Mouse (Mus musculus) E14TG2a.4 (cell line): ENCODE measurements at regions not wholly inside any gene's neighbourhood (a gene's known extent, or its start where the extent isn't known, plus 50 kb on each side); places are given as distances from the start of the nearest gene placed in this dataset.

Experiments
- CTCF ChIP-seq: conservative IDR thresholded peaks from 2 replicates; pipeline ENCODE4 v1.5.1; 2014; ENCODE audit warnings: low read length
- POU5F1 ChIP-seq: IDR thresholded peaks from 2 replicates; pipeline ENCODE4 v1.6.1; 2014; ENCODE audit warnings: low read length, borderline replicate concordance

DNA sequence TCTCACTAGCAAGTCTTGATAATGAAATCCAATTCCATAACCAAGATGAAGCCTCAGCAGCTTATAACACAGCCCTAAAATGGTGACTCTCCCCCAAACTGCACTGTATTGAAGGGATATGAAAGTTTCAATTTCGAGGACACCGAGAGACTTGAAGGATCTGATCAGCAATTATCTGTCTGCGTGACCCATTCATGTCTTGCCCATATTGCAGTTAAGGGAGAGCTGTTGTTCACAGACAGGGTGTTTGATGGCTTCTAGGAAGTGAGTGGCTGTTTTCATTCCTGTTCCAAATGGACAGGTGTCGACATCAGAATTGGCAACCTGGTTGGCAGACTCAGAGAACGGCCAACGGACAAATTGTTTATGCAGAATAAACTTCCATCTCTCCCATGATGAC, 75.1 kb downstream of the Nr2f2 start:
- no peak for TF ChIP-seq CTCF
- TF ChIP-seq POU5F1, result no peak
